Mouse (Mus musculus) midbrain, embryonic 11.5 days (tissue): ENCODE results near the gene Syngr2. TPM values are rescaled to one million over a fixed set of nuclear protein-coding genes. Genes with fewer than 3 reads are reported as not detected.
"Not testable (repeated sequence)": the region's sequence is repeated elsewhere in the genome, so short reads cannot be mapped to it uniquely, and the experiment has no call there.

Experiments
- ATAC-seq: fragments of 200-750 bp; cut with Nextera tagmentation; 2 replicates; pipeline ENCODE4 v1.8.0; 2017; ENCODE audit warnings: moderate TSS enrichment, moderate library complexity; ENCODE audit not compliant: low FRiP score
- DNase-seq: peaks from one replicate; pipeline ENCODE4 v3.0.0; 2015; ENCODE audit warnings: low spot score; ENCODE audit errors: missing footprints
- H3K27ac ChIP-seq: fragments of 300-500 bp; sonication (generic); 2 replicates; pipeline ENCODE4 v1.5.1; 2014; ENCODE audit warnings: low read depth, low read length
- H3K27me3 ChIP-seq: fragments of 300-500 bp; sonication (generic); 2 replicates; pipeline ENCODE4 v1.6.1; 2014; ENCODE audit warnings: mild to moderate bottlenecking, low read length, moderate library complexity, mixed read lengths; ENCODE audit not compliant: control insufficient read depth, insufficient read depth
- H3K36me3 ChIP-seq: fragments of 300-500 bp; sonication (generic); 2 replicates; pipeline ENCODE4 v1.6.1; 2014; ENCODE audit warnings: mild to moderate bottlenecking, low read length, moderate library complexity, mixed read lengths; ENCODE audit not compliant: control insufficient read depth, insufficient read depth
- H3K4me1 ChIP-seq: fragments of 300-500 bp; sonication (generic); 2 replicates; pipeline ENCODE4 v1.6.1; 2014; ENCODE audit warnings: low read length; ENCODE audit not compliant: control insufficient read depth, insufficient read depth
- H3K4me2 ChIP-seq: fragments of 300-500 bp; sonication (generic); 2 replicates; pipeline ENCODE4 v1.6.1; 2014; ENCODE audit warnings: mild to moderate bottlenecking, moderate library complexity
- H3K4me3 ChIP-seq: fragments of 300-500 bp; sonication (generic); 2 replicates; pipeline ENCODE4 v1.5.1; 2014; ENCODE audit warnings: low read depth, low read length
- H3K9ac ChIP-seq: fragments of 300-500 bp; sonication (generic); 2 replicates; pipeline ENCODE4 v1.6.1; 2014; ENCODE audit warnings: low read length
- H3K9me3 ChIP-seq: fragments of 300-500 bp; sonication (generic); 2 replicates; pipeline ENCODE4 v1.6.1; 2016; ENCODE audit warnings: low read length; ENCODE audit not compliant: control insufficient read depth
- WGBS: fragments of 180-500 bp; shearing (Covaris S2); extraction: QIAGEN DNeasy Blood & Tissue Kit; methylation state at CpG from one replicate; pipeline ENCODE4 v1.1.7; 2014; 5-methylcytosine and 5-hydroxymethylcytosine counted together
- polyA plus RNA-seq: library from polyadenylated mRNA; unstranded; fragments of >200 nt; fragmentation: Nextera tagmentation; extraction: Ambion mirVana; gene quantifications from 2 replicates; pipeline ENCODE4 v1.2.1, GENCODE M21; 2014

Syngr2 gene
- polyA plus RNA-seq, 1 experiment from 2014 or later = 36.4 TPM

DNA sequence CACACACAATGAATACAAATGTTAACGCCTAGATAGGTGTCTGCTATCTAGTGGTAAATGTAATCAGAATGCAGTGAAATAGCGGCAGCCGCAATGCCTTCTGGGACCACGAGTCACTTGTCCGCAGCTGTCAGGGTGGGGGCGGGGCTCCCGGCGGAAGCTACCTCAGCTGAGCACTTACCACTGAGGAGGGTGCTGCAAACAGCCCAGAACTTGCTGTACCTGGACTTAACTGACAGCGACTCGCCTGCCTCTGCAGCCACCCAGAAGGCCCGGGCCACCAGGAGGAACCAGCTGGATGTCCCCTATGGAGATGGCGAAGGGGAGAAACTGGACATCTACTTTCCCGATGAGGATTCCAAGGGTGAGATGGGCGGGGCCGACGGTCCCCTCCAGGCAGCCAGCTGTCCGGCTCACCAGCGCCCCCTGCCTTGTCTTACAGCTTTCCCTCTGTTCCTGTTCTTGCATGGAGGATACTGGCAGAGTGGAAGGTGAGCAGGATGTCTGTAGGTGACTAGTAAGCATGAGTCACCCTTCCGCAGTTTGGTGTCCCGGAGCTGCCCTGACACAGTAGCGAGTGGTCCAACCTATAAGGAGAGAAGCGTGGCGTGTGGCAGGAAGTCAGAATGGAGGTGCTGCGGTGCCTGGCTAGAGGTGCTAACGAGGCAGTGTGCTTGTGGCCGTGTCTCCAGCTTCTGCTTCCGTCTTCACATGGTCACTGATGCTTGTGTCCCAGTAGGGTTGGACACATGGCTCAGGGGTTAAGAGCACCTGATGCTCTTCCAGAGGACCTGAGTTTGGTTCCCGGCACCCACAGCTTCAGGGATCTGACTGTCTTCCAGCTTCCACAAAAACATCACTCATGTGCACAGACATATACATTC, 22.9 kb downstream of the Syngr2 start:
- Histone ChIP-seq H3K27me3 (no peaks in the 10 kb centered on the region), H3K4me2 (peak overlapping the region; percentile 54), H3K36me3 (no peaks in the 10 kb centered on the region), H3K9me3 (no peaks in the 10 kb centered on the region), H3K9ac (peak overlapping the region; percentile 38; the same call in 1 of the 2 replicates), H3K27ac (no peak overlapping the region), H3K4me3 (peak overlapping the region; percentile 28), H3K4me1 (no peaks in the 10 kb centered on the region)
- 17% methylated on average over 28 of the region's 28 CpGs for WGBS
- peak; percentile 82 for ATAC-seq
- DNase-seq = peak; percentile 98

DNA sequence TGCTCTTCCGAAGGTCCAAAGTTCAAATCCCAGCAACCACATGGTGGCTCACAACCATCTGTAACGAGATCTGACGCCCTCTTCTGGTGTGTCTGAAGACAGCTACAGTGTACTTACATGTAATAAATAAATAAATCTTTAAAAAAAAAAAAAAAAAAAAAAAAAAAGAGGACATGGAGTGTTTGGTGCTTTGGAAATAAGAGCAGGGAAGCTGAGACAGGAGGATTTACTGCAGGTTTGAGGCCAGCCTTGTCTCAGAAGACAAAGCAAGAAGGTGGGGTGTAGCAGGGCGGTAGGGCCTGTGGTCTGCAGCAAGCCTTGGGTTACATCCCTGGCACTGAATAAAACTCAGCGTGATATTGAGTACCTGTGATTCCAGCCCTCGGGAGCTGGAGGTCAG, 24.0 kb downstream of the Syngr2 start:
- not testable (repeated sequence) for H3K27me3 ChIP-seq, H3K36me3 ChIP-seq, DNase-seq, H3K9me3 ChIP-seq, H3K27ac ChIP-seq, H3K4me3 ChIP-seq, H3K9ac ChIP-seq, H3K4me2 ChIP-seq, ATAC-seq, H3K4me1 ChIP-seq
- WGBS = 89% methylated on average over 4 of the region's 6 CpGs

- no peak overlapping the region for H3K9ac ChIP-seq
- no peak overlapping the region for H3K4me3 ChIP-seq
- ATAC-seq = no peak
- H3K27ac ChIP-seq = no peak overlapping the region
- no peaks in the 10 kb centered on the region for H3K36me3 ChIP-seq
- 91% methylated on average over 8 of the region's 8 CpGs for WGBS
- H3K27me3 ChIP-seq = no peaks in the 10 kb centered on the region
- H3K4me1 ChIP-seq = no peaks in the 10 kb centered on the region
- no peak for DNase-seq
- H3K9me3 ChIP-seq = no peaks in the 10 kb centered on the region
- H3K4me2 ChIP-seq = no peak overlapping the region
These were observed 24.6 kb downstream of the Syngr2 start for GRCm38 (mm10) chr11:117834086-117834485.

DNA sequence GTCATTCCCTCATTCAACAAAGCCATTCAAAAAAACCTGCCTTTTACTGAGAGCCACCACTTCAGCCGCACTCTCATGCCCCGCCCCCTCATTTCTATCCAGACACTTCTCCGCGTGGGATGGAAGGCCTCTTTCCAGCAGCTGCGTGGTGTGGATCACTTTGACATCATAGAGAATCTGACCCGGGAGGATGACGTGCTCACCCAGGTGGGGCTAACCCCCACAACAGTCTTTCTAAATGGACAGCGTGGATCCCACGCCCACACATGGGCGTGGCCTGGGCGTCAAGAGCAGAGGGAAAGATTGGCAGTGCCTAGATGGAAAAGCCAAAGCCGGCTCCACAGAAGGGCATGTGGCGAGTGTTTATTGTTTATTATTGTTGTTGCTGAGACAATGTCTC, 26.8 kb downstream of the Syngr2 start:
- ATAC-seq (no peak), DNase-seq (no peak)
- Histone ChIP-seq H3K4me3 (no peak overlapping the region), H3K9me3 (no peaks in the 10 kb centered on the region), H3K27ac (no peak overlapping the region), H3K27me3 (no peaks in the 10 kb centered on the region), H3K9ac (no peak overlapping the region), H3K4me2 (no peak overlapping the region; the same call in 1 of the 2 replicates), H3K4me1 (no peaks in the 10 kb centered on the region), H3K36me3 (no peaks in the 10 kb centered on the region)
- WGBS = 36% methylated on average over 13 of the region's 13 CpGs

- no peak overlapping the region for H3K9ac ChIP-seq
- 73% methylated on average over 2 of the region's 2 CpGs for WGBS
- H3K36me3 ChIP-seq = no peaks in the 10 kb centered on the region
- H3K9me3 ChIP-seq = no peaks in the 10 kb centered on the region
- DNase-seq (no peak), ATAC-seq (no peak)
- H3K4me3 ChIP-seq = no peak overlapping the region
- no peaks in the 10 kb centered on the region for H3K4me1 ChIP-seq
- no peak overlapping the region for H3K27ac ChIP-seq
- no peaks in the 10 kb centered on the region for H3K27me3 ChIP-seq
- no peak overlapping the region for H3K4me2 ChIP-seq
These were observed 29.1 kb downstream of the Syngr2 start for GRCm38 (mm10) chr11:117838572-117838971.

DNA sequence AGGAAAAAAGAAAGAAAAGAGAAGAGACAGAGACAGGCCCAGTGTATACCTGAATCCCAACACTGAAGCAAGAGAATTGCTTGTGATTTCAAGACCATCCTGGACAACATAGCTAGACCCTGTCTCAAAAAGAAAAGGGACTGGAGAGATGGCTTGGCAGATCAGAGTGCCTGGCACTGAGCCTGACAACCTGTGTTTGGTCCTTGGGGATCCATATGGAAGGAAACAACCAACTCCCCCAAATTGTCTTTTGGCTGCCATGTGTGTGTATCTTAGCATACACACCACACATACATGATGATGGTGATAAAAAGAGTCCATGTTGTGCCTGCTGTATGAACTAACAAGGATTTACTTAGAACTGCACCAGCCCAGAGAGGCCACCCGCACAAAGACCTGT, 29.6 kb downstream of the Syngr2 start:
- Histone ChIP-seq H3K27me3 (no peaks in the 10 kb centered on the region), H3K36me3 (no peaks in the 10 kb centered on the region), H3K9me3 (no peaks in the 10 kb centered on the region), H3K4me3 (no peak overlapping the region), H3K4me2 (no peak overlapping the region), H3K27ac (no peak overlapping the region), H3K9ac (no peak overlapping the region), H3K4me1 (no peaks in the 10 kb centered on the region)
- WGBS = 89% methylated on average over 1 of the region's 1 CpGs
- DNase-seq (no peak), ATAC-seq (no peak)

DNA sequence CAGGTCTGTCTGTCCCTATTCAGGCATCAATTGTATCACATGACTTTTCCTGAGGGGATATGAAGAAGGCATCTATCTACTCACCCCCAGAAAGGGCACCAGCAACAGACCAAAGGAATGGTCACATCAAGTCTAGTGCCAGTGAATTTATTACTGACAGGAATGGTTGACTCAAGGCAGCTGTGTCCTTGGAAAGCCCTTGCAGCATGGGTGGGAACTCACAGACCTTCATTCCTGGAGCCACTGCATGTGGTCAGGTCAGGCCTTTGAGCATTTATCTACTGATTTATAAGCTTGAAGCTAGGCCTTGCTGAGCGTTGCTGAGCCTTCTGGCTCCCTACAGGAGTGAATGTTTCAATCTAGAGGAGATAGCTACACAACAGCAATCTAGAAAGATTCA, 31.4 kb downstream of the Syngr2 start:
- ATAC-seq (no peak), DNase-seq (no peak)
- Histone ChIP-seq H3K9ac (no peak overlapping the region), H3K27me3 (no peaks in the 10 kb centered on the region), H3K27ac (no peak overlapping the region), H3K36me3 (no peaks in the 10 kb centered on the region), H3K4me2 (no peak overlapping the region), H3K4me3 (no peak overlapping the region), H3K4me1 (no peaks in the 10 kb centered on the region), H3K9me3 (no peaks in the 10 kb centered on the region)
- 56% methylated on average over 1 of the region's 1 CpGs for WGBS

GRCm38 (mm10) chr11:117843434-117843833, 34.0 kb downstream of the Syngr2 start:
- Histone ChIP-seq H3K9ac (no peak overlapping the region), H3K27me3 (no peaks in the 10 kb centered on the region), H3K9me3 (no peaks in the 10 kb centered on the region), H3K36me3 (no peaks in the 10 kb centered on the region), H3K4me3 (no peak overlapping the region), H3K4me1 (peaks cover 5% of the 10 kb centered on the region), H3K27ac (no peak overlapping the region), H3K4me2 (no peak overlapping the region)
- ATAC-seq (no peak), DNase-seq (no peak)
- 86% methylated on average over 2 of the region's 2 CpGs for WGBS

GRCm38 (mm10) chr11:117844997-117845396, 35.5 kb downstream of the Syngr2 start:
- Histone ChIP-seq H3K4me3 (no peak overlapping the region), H3K27me3 (no peaks in the 10 kb centered on the region), H3K4me1 (peaks cover 10% of the 10 kb centered on the region), H3K36me3 (no peaks in the 10 kb centered on the region), H3K4me2 (no peak overlapping the region), H3K27ac (no peak overlapping the region), H3K9me3 (no peaks in the 10 kb centered on the region), H3K9ac (no peak overlapping the region)
- DNase-seq (no peak), ATAC-seq (no peak)
- 90% methylated on average over 2 of the region's 2 CpGs for WGBS
